Mouse (Mus musculus): Measurements from ENCODE around the gene Brat1.
A peak's percentile ranks its signal among the peaks of the same experiment; 100 is the strongest.

The Brat1 gene

GRCm38 (mm10) chr5:140701661-140702060, 3.1 kb upstream of the Brat1 start:
- peak; percentile 31 for DNase-seq (ENCODE audit: low read depth, low spot score)

DNA sequence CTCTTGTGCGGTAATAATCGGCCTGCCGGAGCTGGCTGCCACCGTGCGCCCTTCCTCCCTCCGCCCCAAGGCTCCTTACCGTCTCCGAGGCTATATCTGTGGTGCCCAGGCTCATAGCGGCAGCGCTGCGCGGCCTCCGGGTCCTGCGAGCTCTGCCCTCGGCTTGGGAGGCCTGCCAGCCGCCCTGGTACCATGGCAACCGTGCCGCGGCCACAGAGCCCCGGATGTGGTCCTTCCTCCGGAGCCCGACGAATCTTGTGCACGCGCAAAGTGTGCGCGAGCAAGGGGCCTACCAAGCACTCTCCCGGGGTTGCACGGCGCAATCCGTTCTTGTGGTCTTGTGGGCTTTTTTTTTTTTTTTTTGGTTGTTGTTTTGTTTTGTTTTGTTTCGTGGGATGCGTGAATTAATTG, 2.7 kb upstream of the Brat1 start, which contains the start of gene Iqce:
Gene Iqce (minus strand): TSS at position 276 of the 411 bp plus-strand sequence.
- DNase-seq (ENCODE audit: low read depth, low spot score) = peak; percentile 86

- DNase-seq (ENCODE audit: low read depth, low spot score) = no peak
Measured at GRCm38 (mm10) chr5:140702618-140703175, 2.1 kb upstream of the Brat1 start.

DNA sequence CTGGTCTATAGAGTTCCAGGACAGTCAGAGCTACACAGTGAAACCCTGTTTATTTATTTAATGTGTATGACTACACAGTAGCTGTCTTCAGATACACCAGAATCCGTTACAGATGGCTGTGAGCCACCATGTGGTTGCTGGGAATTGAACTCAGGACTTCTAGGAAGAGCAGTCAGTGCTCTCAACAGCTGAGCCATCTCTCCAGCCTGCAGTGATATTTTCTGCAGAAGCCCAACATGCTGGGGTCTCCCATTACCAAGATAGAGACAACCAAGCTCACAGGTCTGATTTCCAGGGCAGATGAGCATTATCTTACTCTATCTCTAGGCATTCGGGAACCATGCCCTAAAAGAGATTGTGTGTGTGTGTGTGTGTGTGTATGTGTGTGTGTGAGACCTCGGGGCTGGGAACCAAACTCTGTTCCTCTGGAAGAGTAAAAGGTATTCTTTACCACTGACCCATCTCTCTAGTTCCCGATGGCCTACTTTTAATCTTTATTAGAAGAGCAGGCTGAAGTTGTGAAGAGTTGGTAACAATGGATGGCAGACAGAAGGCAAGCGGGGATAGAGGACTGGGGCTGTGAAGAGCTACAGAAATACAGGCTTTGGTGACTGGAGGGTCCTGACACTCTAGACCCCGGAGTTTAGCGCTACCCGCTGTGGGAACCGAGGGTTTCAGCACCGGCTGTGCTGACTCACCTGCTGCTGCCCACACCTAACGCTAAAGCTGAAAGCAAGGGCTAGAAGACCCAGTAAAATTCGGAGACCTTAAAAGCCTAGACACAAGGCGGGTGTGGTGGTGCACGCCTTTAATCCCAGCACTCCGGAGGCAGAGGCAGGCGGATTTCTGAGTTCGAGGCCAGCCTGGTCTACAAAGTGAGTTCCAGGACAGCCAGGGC, 1.1 kb upstream of the Brat1 start:
- no peak for DNase-seq (ENCODE audit: low read depth, low spot score)

DNA sequence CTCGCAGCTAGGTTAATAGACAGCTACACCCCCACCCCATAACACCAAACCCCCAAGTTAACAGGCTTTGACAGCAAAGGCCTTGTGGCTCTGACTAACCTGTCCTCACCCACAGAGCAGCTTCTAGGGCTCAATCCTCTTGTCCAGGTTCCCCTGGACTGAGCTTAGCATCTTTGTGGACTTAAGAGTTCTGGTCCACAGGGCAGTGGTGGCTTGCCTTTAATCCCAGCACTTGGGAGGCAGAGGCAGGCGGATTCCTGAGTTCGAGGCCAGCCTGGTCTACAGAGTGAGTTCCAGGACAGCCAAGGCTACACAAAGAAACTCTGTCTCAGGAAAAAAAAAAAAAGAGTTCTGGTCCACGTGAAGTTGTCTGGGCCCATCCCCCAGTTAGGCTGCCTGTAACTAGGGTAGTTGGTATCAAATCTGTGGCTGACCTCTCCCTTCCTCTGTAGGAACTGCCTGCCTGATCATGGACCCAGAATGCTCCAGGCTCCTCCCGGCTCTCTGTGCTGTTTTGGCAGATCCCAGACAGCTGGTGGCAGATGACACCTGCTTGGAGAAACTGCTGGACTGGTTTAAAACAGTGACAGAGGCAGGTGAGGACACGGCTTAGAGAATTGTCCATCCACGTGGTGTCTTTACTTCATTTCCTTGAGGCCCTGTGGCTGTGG, 825 bp downstream of the Brat1 start:
- DNase-seq (ENCODE audit: low read depth, low spot score) = no peak

- DNase-seq (ENCODE audit: low read depth, low spot score) = no peak
Measured at GRCm38 (mm10) chr5:140710315-140710714, 5.5 kb downstream of the Brat1 start.

- DNase-seq (ENCODE audit: low read depth, low spot score) = no peak
Measured at GRCm38 (mm10) chr5:140711040-140711439, 6.2 kb downstream of the Brat1 start.

- no peak for DNase-seq (ENCODE audit: low read depth, low spot score)
Measured at GRCm38 (mm10) chr5:140720773-140721172, 16.0 kb downstream of the Brat1 start.

DNA sequence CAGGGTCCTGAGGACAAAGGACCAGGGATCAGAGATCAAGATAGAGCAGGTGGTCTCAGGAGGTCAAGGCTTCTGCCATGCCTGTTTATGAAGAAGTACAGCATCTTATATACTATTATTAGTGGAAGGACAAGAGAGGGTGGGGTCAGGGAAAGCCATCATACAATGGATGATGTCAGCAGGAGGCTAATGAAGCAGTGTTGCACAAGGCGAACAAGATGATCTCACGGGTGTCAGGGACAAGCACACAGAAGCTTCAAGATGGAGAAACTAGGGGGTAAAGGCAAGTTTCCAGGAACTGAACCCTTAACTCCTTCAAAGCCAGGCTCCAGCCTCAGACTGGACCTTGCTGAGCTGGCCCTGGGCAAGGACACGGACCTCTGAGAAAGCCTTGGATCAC, 17.3 kb downstream of the Brat1 start:
- DNase-seq (ENCODE audit: low read depth, low spot score) = no peak

- no peak for DNase-seq (ENCODE audit: low read depth, low spot score)
Measured at GRCm38 (mm10) chr5:140723822-140724221, 19.0 kb downstream of the Brat1 start, which contains the start of gene Amz1. Gene Amz1, plus strand, starts transcription at chr5:140724127.

DNA sequence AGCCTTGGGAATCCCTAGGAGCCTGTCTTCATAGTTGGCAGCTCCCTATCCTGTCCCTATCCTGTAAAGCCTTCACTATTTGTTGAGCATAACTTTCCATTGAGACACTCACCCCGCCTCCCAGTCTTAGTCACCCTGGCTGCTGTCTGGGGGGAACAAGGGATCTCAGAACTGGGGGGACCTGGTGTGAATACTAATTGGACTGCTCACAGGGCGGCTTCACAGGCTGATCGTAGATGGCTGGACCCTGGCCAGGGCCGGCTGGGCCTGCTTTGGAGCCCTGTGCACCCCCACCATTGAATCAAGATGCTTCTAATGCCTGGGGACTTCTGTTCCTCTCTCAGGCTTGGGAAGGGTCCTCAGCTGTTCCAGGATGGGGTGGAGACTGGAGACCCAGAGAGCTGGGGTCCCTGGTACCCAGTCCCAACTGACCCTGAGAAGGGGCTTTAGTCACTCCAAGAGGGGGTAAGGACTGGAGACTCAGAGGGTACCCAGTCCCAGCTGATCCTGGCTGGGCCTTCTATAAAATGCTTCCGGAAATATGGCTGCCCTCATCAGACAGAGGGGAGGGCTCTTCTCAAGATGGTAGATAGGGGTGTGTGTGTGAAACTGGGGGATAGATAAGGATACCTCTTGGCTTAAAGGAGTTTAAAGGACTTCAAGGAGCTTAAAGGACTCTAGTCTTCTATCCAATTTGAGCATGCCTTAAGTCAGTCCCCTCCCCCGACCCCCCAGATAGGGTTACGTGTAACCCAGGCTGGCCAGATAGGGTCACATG, 21.4 kb downstream of the Brat1 start:
- DNase-seq (ENCODE audit: low read depth, low spot score) = no peak

- no peak for DNase-seq (ENCODE audit: low read depth, low spot score)
Measured at GRCm38 (mm10) chr5:140726946-140727740, 22.3 kb downstream of the Brat1 start.

GRCm38 (mm10) chr5:140731040-140731797, 26.4 kb downstream of the Brat1 start:
- no peak for DNase-seq (ENCODE audit: low read depth, low spot score)

DNA sequence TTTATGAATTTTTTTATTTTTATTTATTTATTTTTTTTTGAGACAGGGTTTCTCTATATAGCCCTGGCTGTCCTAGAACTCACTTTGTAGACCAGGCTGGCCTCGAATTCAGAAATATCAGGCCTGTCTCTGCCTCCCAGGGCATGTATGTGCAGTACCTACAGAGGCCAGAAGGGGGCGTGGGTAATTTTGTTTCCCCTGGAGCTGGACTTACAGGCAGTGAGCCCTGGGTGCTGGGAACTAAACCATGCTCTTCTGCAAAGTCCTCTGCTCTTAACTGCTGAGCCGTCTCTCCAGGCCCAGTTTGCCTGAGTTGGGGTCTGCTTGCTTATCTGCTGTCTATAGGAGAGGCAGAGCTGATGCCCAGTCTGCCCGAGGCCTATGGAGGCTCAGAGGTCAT, 27.4 kb downstream of the Brat1 start:
- no peak for DNase-seq (ENCODE audit: low read depth, low spot score)

DNA sequence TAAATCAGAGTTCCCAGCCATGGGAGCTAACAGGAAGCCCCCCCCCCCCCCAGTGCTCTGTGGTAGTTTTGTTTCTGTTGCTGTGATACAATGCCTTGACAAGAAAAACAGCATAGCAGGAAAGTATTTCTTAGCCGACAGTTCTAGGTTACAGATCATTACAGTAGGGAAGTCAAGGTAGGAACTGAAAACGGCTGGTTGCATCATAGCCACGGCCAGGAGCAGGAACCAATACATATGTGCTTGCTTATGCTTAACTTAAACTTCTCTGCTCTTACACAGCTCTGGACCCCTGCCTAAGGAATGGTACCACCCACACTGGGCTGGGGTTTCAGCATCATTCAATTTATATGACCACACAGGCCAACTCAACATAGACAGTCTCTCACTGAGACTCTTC, 28.5 kb downstream of the Brat1 start:
- DNase-seq (ENCODE audit: low read depth, low spot score) = no peak

DNA sequence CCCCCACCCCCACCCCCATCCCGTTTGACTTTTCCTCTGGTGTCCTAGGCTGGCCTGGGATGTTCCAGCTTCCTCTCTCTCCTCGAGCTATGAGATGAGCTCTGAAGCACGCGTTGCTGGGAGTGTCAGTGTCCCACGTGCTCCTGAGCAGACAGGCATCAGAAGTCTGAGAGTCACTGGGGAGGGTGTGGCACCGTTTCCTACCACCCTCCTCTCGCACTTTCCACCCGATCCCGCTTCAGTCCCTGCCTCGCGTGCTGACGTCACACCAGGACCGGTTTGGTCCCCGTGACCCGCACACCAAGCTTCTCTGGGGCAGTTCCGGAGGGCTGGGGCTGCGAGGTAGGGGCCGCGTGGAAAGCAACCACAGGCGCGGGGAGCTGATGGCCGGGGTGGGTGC, 30.5 kb downstream of the Brat1 start:
- no peak for DNase-seq (ENCODE audit: low read depth, low spot score)

GRCm38 (mm10) chr5:140736166-140736565, 31.4 kb downstream of the Brat1 start:
- DNase-seq (ENCODE audit: low read depth, low spot score) = no peak

DNA sequence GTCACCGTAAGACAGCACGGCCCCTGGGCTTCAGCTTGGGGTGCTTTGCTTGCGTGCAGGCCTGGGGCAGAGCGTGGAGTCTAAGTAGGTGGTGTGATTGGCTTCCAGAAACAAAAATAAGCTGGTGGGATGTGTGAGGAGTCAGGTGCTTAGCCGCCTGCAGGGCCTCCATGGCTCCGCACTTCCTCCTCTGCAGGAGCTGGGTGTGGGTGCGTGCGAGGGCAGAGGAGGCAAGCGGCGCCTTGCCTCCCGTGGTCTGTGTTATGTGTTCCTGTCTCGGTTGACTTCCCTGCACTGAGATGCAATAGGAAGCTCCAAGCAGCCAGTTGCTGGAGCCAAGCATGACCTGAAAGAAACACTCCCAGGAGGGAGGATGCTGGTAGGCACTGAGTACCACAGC, 35.0 kb downstream of the Brat1 start:
- no peak for DNase-seq (ENCODE audit: low read depth, low spot score)

DNA sequence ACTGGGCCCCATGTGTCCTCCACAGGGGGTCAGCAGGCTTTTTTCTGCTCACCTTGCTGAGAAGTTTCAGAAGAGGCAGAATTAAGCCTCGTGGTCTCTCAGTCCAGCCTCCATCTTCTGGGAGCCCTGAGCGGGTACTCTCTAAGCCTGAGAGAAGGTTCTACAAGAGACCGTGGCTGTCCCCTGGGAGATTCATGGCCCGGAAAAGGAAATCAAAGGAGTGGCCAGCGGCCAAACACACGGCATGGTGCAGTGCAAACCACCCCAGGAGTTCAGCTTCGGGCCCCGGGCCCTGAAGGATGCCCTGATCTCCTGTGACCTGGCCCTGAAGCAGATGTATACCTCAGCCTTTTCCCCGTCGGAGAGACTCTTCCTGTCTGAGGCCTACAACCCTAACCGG, 36.2 kb downstream of the Brat1 start:
- DNase-seq (ENCODE audit: low read depth, low spot score) = no peak

- DNase-seq (ENCODE audit: low read depth, low spot score) = no peak
Measured at GRCm38 (mm10) chr5:140741877-140742276, 37.1 kb downstream of the Brat1 start.
